Mouse (Mus musculus): Measurements from ENCODE around the gene Pfdn5.

Gene Pfdn5

GRCm38 (mm10) chr15:102366733-102367344, 40.9 kb downstream of the Pfdn5 start, which contains the start of gene Sp7:
Gene Sp7 (minus strand): TSS chr15:102367182.
- CTCF ChIA-PET = interaction anchor here (0.6 to 1.0 kb wide), 3 partner anchors 48 to 81 kb away, joined by 3 to 4 read pairs (median 3); no protein-coding TSS in a partner anchor

DNA sequence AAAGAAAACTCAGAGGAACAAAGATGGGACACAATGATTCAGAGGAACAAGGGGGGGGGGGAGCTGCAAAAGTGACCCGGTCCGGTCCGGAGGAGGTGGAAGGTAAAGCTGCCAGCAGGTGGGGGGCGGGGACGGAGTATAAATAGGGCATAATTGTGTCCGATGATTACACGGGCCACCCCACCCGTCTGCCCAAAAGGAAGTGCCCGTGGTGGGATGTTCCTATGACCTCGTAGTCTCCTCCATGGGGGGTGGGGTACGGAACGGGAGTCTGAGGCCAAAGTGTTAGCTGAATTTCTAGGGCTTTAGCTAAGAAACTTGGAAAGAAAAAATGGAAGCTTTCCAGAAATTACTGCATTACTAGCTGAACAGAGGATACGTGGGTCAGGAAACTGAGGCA, 44.1 kb downstream of the Pfdn5 start:
- CTCF ChIA-PET = interaction anchor here (0.6 kb wide), 2 partner anchors 54 to 93 kb away, joined by 3 read pairs; no protein-coding TSS in a partner anchor

DNA sequence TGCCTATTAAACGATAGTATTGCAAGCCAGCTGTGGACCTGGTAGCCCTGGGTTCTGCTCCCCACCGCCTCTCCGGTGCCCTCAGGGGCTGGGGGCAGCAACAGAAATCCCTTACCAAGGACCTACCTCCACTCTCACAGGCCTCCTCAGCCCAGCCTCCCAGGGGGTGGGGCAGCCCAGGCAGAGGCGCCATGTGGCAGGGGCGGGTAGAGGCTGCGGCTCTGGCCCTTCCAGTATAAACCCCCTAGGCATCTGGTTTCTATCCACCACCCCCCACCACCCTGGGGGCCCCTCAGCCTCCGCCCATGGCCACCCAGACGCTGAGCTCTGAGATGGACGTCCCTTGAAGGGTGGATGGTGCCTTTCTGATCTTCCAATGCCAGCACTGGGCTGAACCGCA, 44.8 kb downstream of the Pfdn5 start:
- CTCF ChIA-PET = interaction anchor here (0.6 kb wide), 1 partner anchor 94 kb away, joined by 3 read pairs; no protein-coding TSS in a partner anchor

DNA sequence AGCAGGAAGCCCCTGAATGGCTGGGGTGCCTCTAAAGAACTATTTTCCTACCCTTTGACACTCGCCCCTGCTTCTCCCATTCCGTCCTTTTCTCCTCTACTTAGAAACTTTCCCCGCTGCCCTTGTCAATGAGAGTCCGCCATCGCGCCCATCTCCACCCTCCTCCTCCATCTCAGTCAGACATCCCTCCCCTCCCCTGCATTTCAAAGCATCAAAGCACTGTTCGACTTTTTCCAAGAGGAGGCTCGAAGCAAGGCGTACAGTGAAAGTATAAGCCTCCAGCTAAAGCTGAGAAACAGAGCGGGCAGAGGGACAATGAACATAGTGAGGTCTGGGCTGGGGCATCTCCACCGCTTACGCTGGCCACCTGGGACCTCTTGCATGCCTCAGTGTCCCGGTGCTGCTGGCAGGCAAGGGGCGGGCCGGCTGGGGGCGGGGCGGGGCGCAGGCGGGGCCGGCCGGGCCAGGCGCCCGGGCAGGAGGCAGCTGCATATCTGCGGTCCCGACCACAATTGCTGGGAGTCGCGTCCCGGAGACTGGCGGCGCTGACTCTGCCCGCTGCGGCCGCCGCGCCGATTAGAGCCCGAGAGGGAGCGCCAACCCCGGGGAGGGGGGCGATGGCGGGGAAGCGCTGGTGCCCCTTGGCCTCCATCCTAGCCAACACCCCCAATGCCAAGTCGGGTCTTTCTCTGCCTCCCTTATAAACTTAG, 50.7 kb downstream of the Pfdn5 start:
- CTCF ChIA-PET = interaction anchor here (0.7 kb wide), 1 partner anchor 22 kb away, joined by 3 read pairs; no protein-coding TSS in a partner anchor

DNA sequence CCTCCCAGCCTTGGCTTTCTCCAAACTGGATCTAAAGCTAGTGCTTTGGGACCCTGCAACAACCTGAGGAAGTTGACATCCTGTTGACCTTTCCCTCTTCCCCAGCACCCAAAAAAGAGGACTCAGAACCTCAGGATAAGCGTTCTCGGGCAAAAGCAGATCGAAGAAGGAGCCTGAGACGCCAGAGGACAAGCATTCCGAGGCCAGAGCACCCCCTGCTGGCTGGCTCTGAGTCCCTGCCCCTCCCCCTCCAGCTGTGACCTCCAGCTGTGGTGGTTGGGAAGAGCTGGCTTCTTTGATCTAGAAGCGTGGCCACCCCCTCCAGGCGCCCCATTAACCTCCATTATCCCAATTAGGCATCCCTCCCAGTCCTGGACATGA, 51.2 kb downstream of the Pfdn5 start:
- CTCF ChIA-PET = interaction anchor here (0.6 kb wide), 1 partner anchor 29 kb away, joined by 3 read pairs; the partner anchor contains the start of gene Sp1

- CTCF ChIA-PET = interaction anchor here (0.6 kb wide), 1 partner anchor 28 kb away, joined by 3 read pairs; the partner anchor contains the start of gene Sp1
Observed at GRCm38 (mm10) chr15:102377810-102378262, 51.9 kb downstream of the Pfdn5 start.

All from spleen, embryonic (tissue).